Mouse (Mus musculus) lung, postnatal 10 days (tissue): ENCODE data around the gene B4galt3.
A peak's percentile ranks its signal among the peaks of the same experiment; 100 is the strongest.
"Not testable (repeated sequence)": the region's sequence is repeated elsewhere in the genome, so short reads cannot be mapped to it uniquely, and the experiment has no call there.

Experiments used
- DNase-seq: peaks from one replicate; pipeline ENCODE4 v3.0.0; 2021

B4galt3 gene

DNA sequence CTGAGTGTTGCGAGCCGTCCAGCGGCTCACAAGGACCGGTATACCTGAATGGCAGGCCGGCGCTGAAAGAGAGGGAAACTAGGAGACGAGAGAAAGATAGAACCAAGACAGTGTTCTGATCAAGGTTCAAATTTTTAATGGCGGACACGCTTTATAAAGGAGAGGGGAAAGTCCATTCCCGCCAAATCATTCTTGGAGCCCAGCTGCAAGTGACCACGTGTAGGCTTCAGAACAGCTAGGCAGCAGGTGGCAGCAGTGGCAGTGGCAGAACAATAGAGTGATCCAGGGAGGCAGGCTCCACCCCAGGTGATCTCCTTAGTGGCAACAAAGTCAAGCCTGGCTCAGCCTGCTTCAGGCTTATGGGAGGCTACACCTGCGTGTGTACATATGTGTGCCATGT is 28.2 kb upstream of the B4galt3 start:
- DNase-seq, result not testable (repeated sequence)

DNA sequence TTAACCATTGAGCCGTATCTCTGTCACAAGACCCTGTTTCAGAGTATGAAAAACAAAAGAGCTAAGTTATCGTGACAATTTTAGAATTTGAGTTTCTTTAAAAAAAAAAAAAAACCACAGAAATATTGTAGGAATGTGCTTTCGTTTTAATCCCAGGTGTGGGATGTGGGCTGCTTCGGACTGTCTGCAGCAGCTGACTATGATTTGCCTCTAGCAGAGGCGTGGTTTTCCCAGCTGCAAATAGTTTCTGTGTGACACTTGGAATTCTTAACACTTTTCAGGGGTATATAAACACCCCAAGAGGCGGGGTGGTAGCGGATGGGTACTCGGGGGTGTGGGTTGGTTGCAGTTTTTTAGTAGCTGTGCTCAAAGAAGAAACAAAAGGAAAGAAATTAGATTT is 24.8 kb upstream of the B4galt3 start:
- DNase-seq, result no peak

GRCm38 (mm10) chr1:171246709-171247452 is 23.2 kb upstream of the B4galt3 start:
- DNase-seq, result peak; percentile 98

DNA sequence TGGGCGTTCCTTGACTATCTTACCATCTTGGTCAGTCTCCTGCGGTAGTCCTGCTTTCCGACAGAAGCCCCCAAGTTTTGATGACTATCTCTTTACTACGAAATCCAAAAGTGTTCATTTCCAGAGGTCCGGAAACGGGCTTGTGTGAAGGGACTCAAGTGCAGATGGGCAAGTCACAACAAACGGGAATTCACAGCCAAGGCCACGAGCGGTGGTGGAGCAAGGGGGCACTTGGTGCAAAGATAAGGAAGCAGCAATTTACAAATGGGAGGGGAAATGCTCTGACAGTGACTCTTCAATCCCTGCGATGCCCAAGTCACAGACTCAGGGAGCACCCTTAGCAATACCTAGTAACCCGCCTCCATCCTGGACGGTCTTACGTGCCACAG is 22.7 kb upstream of the B4galt3 start:
- no peak for DNase-seq

DNA sequence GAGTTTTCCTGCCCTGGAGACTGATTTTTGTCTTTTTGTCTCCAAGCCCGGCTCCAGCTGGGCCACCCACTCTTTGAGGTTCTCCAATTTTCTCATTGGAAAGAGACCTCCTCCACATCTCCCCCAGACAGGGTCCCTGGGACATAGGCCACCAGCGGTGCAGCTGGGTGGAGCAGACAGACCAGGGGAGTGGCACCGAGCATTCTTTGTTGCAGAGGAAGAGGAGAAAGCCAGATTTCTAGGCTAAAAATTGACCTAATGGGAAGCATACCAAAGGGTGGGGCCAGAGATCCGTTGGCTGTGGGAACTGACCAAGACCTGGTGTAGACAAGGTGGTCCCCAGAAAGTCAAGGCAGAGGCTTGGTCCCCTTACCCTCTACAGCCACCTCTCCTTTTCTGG is 22.2 kb upstream of the B4galt3 start:
- DNase-seq, result no peak

DNA sequence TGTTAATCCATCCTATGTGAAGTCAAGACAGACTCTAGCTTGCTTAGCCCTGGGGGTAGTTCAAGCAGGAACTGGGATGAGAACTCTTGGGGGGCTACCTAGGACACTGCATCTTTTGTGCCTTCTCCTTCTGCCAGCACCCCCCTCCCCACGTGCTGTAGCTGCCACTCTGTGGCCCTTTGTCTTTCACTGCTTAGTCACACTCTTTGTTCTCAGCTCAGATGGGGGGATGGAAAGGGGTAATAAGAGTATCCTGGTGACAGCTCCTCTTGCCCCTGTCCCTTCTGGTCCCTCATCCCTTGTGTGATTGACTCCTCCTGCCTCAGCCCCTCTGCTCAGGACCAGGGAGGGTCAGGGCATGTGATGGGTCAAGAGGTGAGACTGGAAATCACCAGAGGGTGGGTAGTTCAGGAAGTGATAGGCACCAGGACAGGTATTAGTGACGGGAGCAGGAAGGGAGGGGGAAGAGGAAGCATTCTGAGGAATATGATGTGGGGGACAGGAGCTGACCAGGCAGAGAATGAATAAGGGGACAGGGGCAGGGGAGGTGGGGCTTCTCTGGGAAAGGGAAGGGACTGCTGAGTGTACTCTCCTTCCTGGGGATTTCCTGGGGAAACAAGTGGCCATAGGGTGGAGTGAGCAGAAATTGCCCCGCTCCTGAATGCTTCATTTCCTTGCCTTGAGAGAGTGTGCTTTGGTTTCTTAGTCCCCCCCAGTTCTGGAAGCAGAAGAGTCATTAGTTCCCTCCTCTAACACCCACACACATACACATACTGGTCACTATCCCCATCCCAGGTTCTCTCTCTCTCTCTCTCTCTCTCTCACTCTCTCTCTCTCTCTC is 21.5 kb upstream of the B4galt3 start:
- no peak for DNase-seq

DNA sequence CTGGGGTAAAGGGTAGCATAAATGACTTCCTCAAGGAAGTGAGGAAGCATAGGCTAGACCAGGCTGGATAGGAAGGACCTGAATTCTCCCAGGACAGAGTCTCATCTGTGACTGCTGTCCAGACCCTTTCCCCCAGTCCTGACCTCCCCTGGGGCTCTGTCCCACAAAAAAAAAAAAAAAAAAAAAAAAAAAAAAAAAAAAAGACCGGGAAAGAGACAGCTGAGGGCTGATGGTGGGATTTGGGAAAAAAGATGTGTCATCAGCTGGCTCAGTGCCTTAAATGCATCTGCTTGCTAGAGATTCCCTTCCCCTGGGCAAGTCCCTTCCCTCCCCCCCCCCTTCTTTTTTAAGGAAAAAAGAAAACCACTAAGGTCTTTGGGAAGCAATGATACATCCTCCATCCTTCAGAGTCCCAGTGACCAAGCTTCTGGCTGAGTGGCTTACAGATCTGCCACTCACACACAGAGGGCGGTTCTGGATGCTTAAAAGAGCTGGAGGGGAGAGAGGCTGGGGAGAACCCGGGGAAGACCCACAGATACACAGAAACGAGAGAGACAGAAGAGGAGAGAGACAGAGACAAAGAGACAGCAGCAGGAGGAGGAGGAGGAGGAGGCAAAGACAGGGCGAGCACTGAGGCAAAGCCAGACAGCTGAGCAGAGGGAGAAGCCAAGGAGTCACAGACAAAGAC is 20.1 kb upstream of the B4galt3 start, which contains the start of gene Adamts4:
Adamts4 (plus strand) TSS at position 509 of the 688 bp plus-strand sequence.
- DNase-seq, result peak; percentile 75

- DNase-seq, result peak; percentile 35
These were observed 19.2 kb upstream of the B4galt3 start, which contains the start of gene Ndufs2 for GRCm38 (mm10) chr1:171250680-171251593. Gene Ndufs2, minus strand, starts transcription at chr1:171251388.

GRCm38 (mm10) chr1:171251594-171252324 is 18.4 kb upstream of the B4galt3 start:
- DNase-seq, result peak; percentile 62

DNA sequence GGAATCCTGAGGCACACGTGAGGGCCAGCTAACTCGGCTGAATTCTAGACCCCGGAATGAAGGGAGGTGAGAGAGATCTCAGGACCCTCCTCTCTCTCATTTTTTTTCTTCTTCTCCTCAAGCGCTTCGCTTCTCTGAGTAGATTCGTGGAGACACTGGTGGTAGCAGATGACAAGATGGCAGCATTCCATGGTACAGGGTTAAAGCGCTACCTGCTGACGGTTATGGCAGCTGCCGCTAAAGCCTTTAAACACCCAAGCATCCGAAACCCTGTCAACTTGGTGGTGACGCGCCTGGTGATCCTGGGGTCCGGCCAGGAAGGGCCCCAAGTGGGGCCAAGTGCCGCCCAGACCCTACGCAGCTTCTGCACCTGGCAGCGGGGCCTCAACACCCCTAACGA is 17.7 kb upstream of the B4galt3 start:
- no peak for DNase-seq

- no peak for DNase-seq
These were observed 13.9 kb upstream of the B4galt3 start for GRCm38 (mm10) chr1:171256095-171256818.

- DNase-seq, result peak; percentile 84
These were observed 13.1 kb upstream of the B4galt3 start for GRCm38 (mm10) chr1:171256937-171257548.

GRCm38 (mm10) chr1:171257781-171258180 is 12.3 kb upstream of the B4galt3 start:
- no peak for DNase-seq

GRCm38 (mm10) chr1:171258921-171259320 is 11.2 kb upstream of the B4galt3 start:
- no peak for DNase-seq

GRCm38 (mm10) chr1:171260316-171260715 is 9.8 kb upstream of the B4galt3 start:
- peak; percentile 46 for DNase-seq

DNA sequence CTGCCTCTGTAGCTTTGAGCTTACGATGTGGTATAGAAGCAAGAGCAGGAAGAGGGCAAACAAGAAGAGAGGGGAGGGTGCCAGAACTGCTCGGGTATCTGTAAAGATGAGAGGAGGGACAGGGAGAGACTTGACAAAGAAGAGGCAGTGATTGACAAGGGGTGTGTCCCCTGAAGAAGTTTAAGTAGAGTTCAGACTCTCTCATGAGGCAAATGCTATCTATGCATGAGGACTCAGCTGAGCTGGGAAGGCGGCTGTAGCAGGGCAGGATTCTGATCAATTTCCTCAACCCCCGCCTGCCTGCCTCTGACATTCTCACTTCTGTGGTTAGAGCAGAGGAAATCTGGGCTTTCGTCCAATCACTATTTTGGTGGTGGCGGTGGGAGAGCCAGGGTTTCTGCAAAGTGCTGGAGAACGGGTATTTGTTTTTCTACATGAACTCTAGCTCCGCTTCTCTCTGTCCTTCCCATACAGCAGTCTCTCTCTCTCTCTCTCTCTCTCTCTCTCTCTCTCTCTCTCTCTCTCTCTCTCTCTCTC is 7.5 kb upstream of the B4galt3 start:
- peak; percentile 93 for DNase-seq

- peak; percentile 91 for DNase-seq
These were observed 6.9 kb upstream of the B4galt3 start for GRCm38 (mm10) chr1:171263185-171263611.

DNA sequence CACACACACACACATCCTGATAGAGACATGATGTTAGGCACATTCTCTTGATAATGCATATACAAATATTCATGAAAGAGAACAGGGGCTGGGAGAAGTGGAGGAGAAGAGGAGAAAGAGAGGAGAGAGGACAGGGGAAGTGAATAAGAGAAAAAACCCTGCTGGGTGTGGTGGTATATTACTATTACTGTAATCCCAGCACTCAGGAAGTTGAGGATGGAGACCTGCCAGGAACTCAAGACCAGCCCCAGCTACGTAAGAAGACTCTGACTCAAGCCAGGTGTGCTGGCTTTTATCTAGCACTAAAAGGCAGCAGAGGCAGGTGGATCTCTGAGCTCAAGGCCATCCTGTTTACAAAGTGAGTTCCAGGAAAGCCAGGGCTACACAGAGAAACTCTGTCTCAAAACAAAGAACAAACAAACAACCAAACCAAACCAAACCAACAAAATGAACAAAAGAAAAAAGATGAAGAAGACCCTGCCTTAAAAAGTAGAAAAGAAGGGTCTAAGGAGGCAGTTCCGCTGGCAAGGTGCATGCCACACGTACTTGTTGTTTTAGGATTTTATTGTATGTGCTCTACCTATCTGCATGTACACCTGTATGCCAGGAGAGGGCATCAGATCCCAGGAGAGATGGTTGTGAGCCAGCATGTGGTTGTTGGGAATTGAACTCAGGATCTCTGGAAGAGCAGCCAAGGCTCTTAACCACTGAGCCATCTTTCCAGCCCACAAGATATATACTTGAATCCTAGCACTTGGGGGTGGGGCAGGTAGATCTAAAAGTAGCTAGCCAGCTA is 6.3 kb upstream of the B4galt3 start:
- peak; percentile 51 for DNase-seq
